Mouse (Mus musculus): ENCODE results near the gene Taf3. TPM values are rescaled to one million over a fixed set of nuclear protein-coding genes. Genes with fewer than 3 reads are reported as not detected.
A peak's percentile ranks its signal among the peaks of the same experiment; 100 is the strongest.

The Taf3 gene
- total and polyA plus RNA-seq, 3 experiments = 8.3 to 20.9 TPM; not detected in 1

- peaks cover 1 to 15% of the 10 kb centered on the region in 2 experiments for H3K36me3 ChIP-seq (ENCODE audit: control insufficient read depth in 1 of 2, insufficient read depth in 2 of 2, low read length in 2 of 2)
- no peak overlapping the region for H3K9ac ChIP-seq (ENCODE audit: control insufficient read depth, low read depth, low read length, poor library complexity, severe bottlenecking)
- H3K9me3 ChIP-seq (replicated peaks; ENCODE audit: insufficient read depth, low read length) = no peaks in the 10 kb centered on the region
- no peaks in the 10 kb centered on the region for H3K27me3 ChIP-seq (ENCODE audit: control insufficient read depth in 1 of 2, insufficient read depth in 2 of 2, low read length in 2 of 2)
- H3K27ac ChIP-seq (ENCODE audit: control insufficient read depth, low read depth, low read length) = no peak overlapping the region
- TF ChIP-seq MAFK (IDR thresholded peaks at IDR 0.05; ENCODE audit: borderline replicate concordance, low read depth, low read length) = no peak
- TF ChIP-seq HCFC1 (IDR thresholded peaks at IDR 0.05; ENCODE audit: low read depth, low read length) = no peak
- 0 out of 2 replicates have a peak, but pooled peaks have one; percentile 38 for TF ChIP-seq MAX (IDR thresholded peaks at IDR 0.05; ENCODE audit: low read length)
- no peak for TF ChIP-seq ZNF384 (IDR thresholded peaks at IDR 0.05; ENCODE audit: low read depth, low read length)
- TF ChIP-seq USF1 (IDR thresholded peaks at IDR 0.05; ENCODE audit: low read depth, low read length) = peak; percentile 62; the same call in 1 of the 2 replicates
- DNase-seq (ENCODE audit: low read depth, low spot score) = peak; percentile 45
- peaks cover 7 to 11% of the 10 kb centered on the region in 2 experiments for H3K4me1 ChIP-seq (ENCODE audit: control insufficient read depth in 1 of 2, insufficient read depth in 2 of 2, low read length in 2 of 2)
- peaks cover 16% of the 10 kb centered on the region for H3K79me2 ChIP-seq (ENCODE audit: control insufficient read depth, insufficient read depth, low read length, poor library complexity)
- H3K4me3 ChIP-seq (ENCODE audit: control insufficient read depth in 1 of 2, insufficient read depth in 1 of 2, low read depth in 2 of 2, low read length in 2 of 2) = no peak overlapping the region
These were observed 43.3 kb downstream of the Taf3 start for GRCm38 (mm10) chr2:10004960-10005621.

DNA sequence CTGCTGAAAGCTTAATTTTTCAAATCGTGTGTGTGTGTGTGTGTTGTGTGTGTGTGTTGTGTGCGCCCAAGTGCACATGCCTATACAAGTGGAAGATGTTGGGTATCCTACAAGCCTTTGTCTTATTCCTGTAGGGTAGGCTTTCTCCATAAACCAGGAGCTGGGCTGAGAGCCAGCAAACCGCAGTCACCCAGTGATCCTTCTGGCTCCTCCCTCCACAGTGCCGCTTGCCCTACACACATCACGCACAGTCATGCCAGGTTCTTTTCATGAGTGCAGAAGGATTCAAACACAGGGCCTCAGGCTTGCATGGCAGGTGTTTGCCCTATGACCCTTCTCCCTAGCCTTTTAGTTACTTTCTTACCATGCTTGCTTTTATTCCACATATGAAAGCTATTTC lies 45.0 kb downstream of the Taf3 start:
- Histone ChIP-seq H3K9me3 (replicated peaks; ENCODE audit: insufficient read depth, low read length) (no peaks in the 10 kb centered on the region), H3K27me3 (ENCODE audit: control insufficient read depth in 1 of 2, insufficient read depth in 2 of 2, low read length in 2 of 2) (no peaks in the 10 kb centered on the region), H3K36me3 (ENCODE audit: control insufficient read depth in 1 of 2, insufficient read depth in 2 of 2, low read length in 2 of 2) (peaks cover 1 to 4% of the 10 kb centered on the region in 2 experiments), H3K27ac (ENCODE audit: control insufficient read depth, low read depth, low read length) (no peak overlapping the region), H3K9ac (ENCODE audit: control insufficient read depth, low read depth, low read length, poor library complexity, severe bottlenecking) (no peak overlapping the region), H3K79me2 (ENCODE audit: control insufficient read depth, insufficient read depth, low read length, poor library complexity) (peaks cover 11% of the 10 kb centered on the region), H3K4me1 (ENCODE audit: control insufficient read depth in 1 of 2, insufficient read depth in 2 of 2, low read length in 2 of 2) (peaks cover under 1 to 4% of the 10 kb centered on the region in 2 experiments), H3K4me3 (ENCODE audit: control insufficient read depth in 1 of 2, insufficient read depth in 1 of 2, low read depth in 2 of 2, low read length in 2 of 2) (no peak overlapping the region)
- TF ChIP-seq MYC (IDR thresholded peaks at IDR 0.05; ENCODE audit: low read depth, low read length) (no peak), HCFC1 (IDR thresholded peaks at IDR 0.05; ENCODE audit: low read depth, low read length) (no peak), NELFE (IDR thresholded peaks at IDR 0.05; ENCODE audit: low read depth, low read length) (no peak), ZKSCAN1 (IDR thresholded peaks at IDR 0.05; ENCODE audit: low read depth, low read length) (no peak), POLR2AphosphoS2 (IDR thresholded peaks at IDR 0.05; ENCODE audit: low read length) (no peak), ELF1 (IDR thresholded peaks at IDR 0.05; ENCODE audit: low read depth, low read length) (no peak), GABPA (IDR thresholded peaks at IDR 0.05; ENCODE audit: low read depth, low read length) (no peak), BHLHE40 (IDR thresholded peaks at IDR 0.05; ENCODE audit: borderline replicate concordance, low read depth, low read length) (no peak)
- DNase-seq (ENCODE audit: low read depth, low spot score) = no peak

GRCm38 (mm10) chr2:10001591-10001990 lies 46.8 kb downstream of the Taf3 start:
- Histone ChIP-seq H3K36me3 (ENCODE audit: control insufficient read depth in 1 of 2, insufficient read depth in 2 of 2, low read length in 2 of 2) (peaks cover 0 to 1% of the 10 kb centered on the region in 2 experiments; a peak in 3 of 4 replicates), H3K4me1 (ENCODE audit: control insufficient read depth in 1 of 2, insufficient read depth in 2 of 2, low read length in 2 of 2) (no peaks in the 10 kb centered on the region; a peak in 2 of 4 replicates), H3K79me2 (ENCODE audit: control insufficient read depth, insufficient read depth, low read length, poor library complexity) (peaks cover 5% of the 10 kb centered on the region; the same call in 1 of the 2 replicates), H3K9me3 (replicated peaks; ENCODE audit: insufficient read depth, low read length) (no peaks in the 10 kb centered on the region), H3K27ac (ENCODE audit: control insufficient read depth, low read depth, low read length) (no peak overlapping the region), H3K27me3 (ENCODE audit: control insufficient read depth in 1 of 2, insufficient read depth in 2 of 2, low read length in 2 of 2) (no peaks in the 10 kb centered on the region), H3K9ac (ENCODE audit: control insufficient read depth, low read depth, low read length, poor library complexity, severe bottlenecking) (no peak overlapping the region), H3K4me3 (ENCODE audit: control insufficient read depth in 1 of 2, insufficient read depth in 1 of 2, low read depth in 2 of 2, low read length in 2 of 2) (no peak overlapping the region)
- TF ChIP-seq GABPA (IDR thresholded peaks at IDR 0.05; ENCODE audit: low read depth, low read length) = no peak
- no peak for TF ChIP-seq HCFC1 (IDR thresholded peaks at IDR 0.05; ENCODE audit: low read depth, low read length)
- no peak for TF ChIP-seq UBTF (IDR thresholded peaks at IDR 0.05; ENCODE audit: borderline replicate concordance, insufficient read depth, low read depth, low read length)
- TF ChIP-seq E2F4 (IDR thresholded peaks at IDR 0.05; ENCODE audit: borderline replicate concordance, low read depth, low read length) = no peak
- no peak for TF ChIP-seq KAT2A (conservative IDR thresholded peaks at IDR 0.05; ENCODE audit: low read depth, low read length)
- TF ChIP-seq SMC3 (IDR thresholded peaks at IDR 0.05; ENCODE audit: low read depth, low read length) = no peak
- no peak for TF ChIP-seq TBP (IDR thresholded peaks at IDR 0.05; ENCODE audit: low read depth, low read length)
- TF ChIP-seq ZKSCAN1 (IDR thresholded peaks at IDR 0.05; ENCODE audit: low read depth, low read length) = no peak
- TF ChIP-seq MAFK (IDR thresholded peaks at IDR 0.05; ENCODE audit: borderline replicate concordance, low read depth, low read length) = no peak
- TF ChIP-seq ZNF384 (IDR thresholded peaks at IDR 0.05; ENCODE audit: low read depth, low read length) = no peak
- no peak for TF ChIP-seq NRF1 (IDR thresholded peaks at IDR 0.05; ENCODE audit: insufficient read depth, low read depth, low read length, poor library complexity, severe bottlenecking)
- TF ChIP-seq RCOR1 (IDR thresholded peaks at IDR 0.05; ENCODE audit: low read depth, low read length) = no peak
- DNase-seq (ENCODE audit: low read depth, low spot score) = no peak

Data from MEL (cell line).